Mouse (Mus musculus) heart, adult 2 months (tissue): Measurements from ENCODE around the gene Apba1. TPM values are rescaled to one million over a fixed set of nuclear protein-coding genes. Genes with fewer than 3 reads are reported as not detected.

ENCODE experiments used
- DNase-seq, 2 experiments: peaks; one replicate each; pipeline ENCODE4 v3.0.0; 2021
- H3K27ac ChIP-seq: fragments of 200-600 bp; 2 replicates; pipeline ENCODE4 v1.8.1; 2022
- H3K27me3 ChIP-seq: fragments of 200-500 bp; 2 replicates; pipeline ENCODE4 v1.6.1; 2012; ENCODE audit warnings: mild to moderate bottlenecking, low read length, inconsistent platforms, mixed read lengths; ENCODE audit not compliant: control insufficient read depth, insufficient read depth
- H3K36me3 ChIP-seq: fragments of 200-500 bp; 2 replicates; pipeline ENCODE4 v1.6.1; 2012; ENCODE audit warnings: low read length, inconsistent platforms; ENCODE audit not compliant: control insufficient read depth, insufficient read depth
- H3K4me1 ChIP-seq: fragments of 200-500 bp; 2 replicates; pipeline ENCODE4 v1.6.1; 2011; ENCODE audit warnings: low read length; ENCODE audit not compliant: control insufficient read depth, insufficient read depth
- H3K4me3 ChIP-seq: fragments of 200-600 bp; 2 replicates; pipeline ENCODE4 v1.8.1; 2022
- H3K79me2 ChIP-seq: fragments of 200-500 bp; replicated peaks from 2 replicates; pipeline ENCODE4 v1.6.1; 2012; ENCODE audit warnings: mild to moderate bottlenecking, inconsistent platforms, low read length, moderate library complexity, mixed read lengths; ENCODE audit not compliant: control insufficient read depth, insufficient read depth
- H3K9ac ChIP-seq: fragments of 200-500 bp; 2 replicates; pipeline ENCODE4 v1.6.1; 2012; ENCODE audit warnings: low read depth, mild to moderate bottlenecking, control low read depth, inconsistent platforms, low read length, mixed read lengths
- CTCF ChIP-seq: fragments of 200-600 bp; IDR thresholded peaks from 2 replicates; pipeline ENCODE4 v1.8.1; 2022; ENCODE audit warnings: antibody characterized with exemption, mild to moderate bottlenecking, moderate library complexity
- EP300 ChIP-seq: fragments of 200-500 bp; IDR thresholded peaks from 2 replicates; pipeline ENCODE4 v1.6.1; 2011; ENCODE audit warnings: low read depth, low read length, control low read depth; ENCODE audit not compliant: insufficient read depth
- POLR2A ChIP-seq: fragments of 200-500 bp; IDR thresholded peaks from 2 replicates; pipeline ENCODE4 v1.6.1; 2011; ENCODE audit warnings: mild to moderate bottlenecking, low read depth, low read length, control low read depth; ENCODE audit not compliant: insufficient read depth
- WGBS: fragments of 180-500 bp; shearing (Covaris S2); methylation state at CpG from one replicate; pipeline ENCODE4 v1.1.7; 2018; 5-methylcytosine and 5-hydroxymethylcytosine counted together
- intact Hi-C: fragments of 180-260 bp; cut with DNase I; formaldehyde crosslinking; loops from one replicate; pipeline ENCODE4 v1.15.1; 2025
- long read RNA-seq: library from polyadenylated mRNA; stranded (forward); transcript quantifications from one replicate; pipeline ENCODE4 v2.0.0, GENCODE M21; 2021
- polyA plus RNA-seq: library from polyadenylated mRNA; depleted of rRNA; stranded (reverse); fragments of >200 nt; gene quantifications from 2 replicates; pipeline ENCODE4 v1.2.3, GENCODE M21; 2012; rRNA removed
- total RNA-seq, 2 experiments: library from RNA; stranded (reverse); gene quantifications; 2 replicates each; pipeline ENCODE4 v1.2.3; 2021

Gene Apba1
- total RNA-seq, result 1 to 10 TPM; 3.0 to 3.9 TPM
- polyA plus RNA-seq, result 2.7 and 3.3 TPM in 2 replicates
- long read RNA-seq, partial matches to known transcripts, result 0 of 1 reads
- long read RNA-seq, other reads (novel, unspliced or antisense), result 1 of 1 reads

DNA sequence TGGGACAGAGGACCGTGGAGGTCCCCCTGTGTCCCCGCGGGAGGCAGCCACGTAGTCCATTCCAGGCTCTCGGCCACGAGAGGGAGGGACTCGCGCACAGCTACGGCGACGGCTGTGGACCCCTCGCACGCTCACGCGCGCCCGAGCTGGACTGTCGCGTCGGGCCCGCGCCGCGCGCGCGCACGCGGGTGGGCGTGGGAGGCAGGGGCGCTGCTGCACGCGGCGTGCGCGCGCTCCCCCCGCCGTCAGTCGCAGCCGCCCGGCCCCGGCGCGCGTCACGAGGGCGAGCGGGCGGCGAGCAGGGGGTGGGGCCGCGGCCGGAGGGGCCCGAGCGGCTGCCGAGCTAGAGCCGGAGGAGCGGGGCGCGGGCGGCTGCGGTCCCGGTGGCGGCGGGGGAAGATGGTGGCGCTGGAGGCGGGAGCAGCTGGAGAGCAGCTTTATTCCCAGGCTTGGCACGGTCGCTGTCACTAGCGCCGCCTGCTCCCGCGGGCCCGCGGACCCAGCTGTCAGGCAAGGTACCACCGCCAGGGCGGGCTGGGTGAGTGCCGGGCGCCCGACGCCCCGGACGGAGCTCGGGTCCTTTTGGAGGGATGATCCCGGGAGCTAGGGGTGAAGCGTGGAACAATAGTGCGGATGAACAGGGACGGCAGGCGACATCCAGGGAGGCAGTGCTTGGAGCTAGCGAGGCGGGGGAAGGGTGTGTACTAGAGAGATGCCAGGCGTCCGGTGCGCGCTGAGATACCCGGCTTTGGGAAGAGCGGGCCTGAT lies at the start of gene Apba1:
TSS of gene Apba1 (plus strand) at position 334 of the 768 bp plus-strand sequence.
- no peaks in the 10 kb centered on the region for H3K27me3 ChIP-seq
- intact Hi-C loops, result loop anchor here (1.0 to 5.0 kb wide), 6 partner anchors 49 to 719 kb away; partner anchors contain the start of genes Fam122a, Fam189a2, Fxn and Ptar1
- peak within 1 kb of the TSS; percentile 87 for H3K4me3 ChIP-seq
- no peaks in the 10 kb centered on the region; the same call in 1 of the 2 replicates for H3K4me1 ChIP-seq
- peak within 1 kb of the TSS; percentile 84 for H3K9ac ChIP-seq
- TF ChIP-seq EP300, result no peak
- peak; percentile 56 for TF ChIP-seq CTCF
- peak within 1 kb of the TSS; percentile 95 for H3K27ac ChIP-seq
- peak; percentile 86 to 88 for DNase-seq
- under 1% methylated on average over 97 of the region's 98 CpGs for WGBS
- H3K79me2 ChIP-seq, result no peaks in the 10 kb centered on the region
- no peaks in the 10 kb centered on the region for H3K36me3 ChIP-seq

DNA sequence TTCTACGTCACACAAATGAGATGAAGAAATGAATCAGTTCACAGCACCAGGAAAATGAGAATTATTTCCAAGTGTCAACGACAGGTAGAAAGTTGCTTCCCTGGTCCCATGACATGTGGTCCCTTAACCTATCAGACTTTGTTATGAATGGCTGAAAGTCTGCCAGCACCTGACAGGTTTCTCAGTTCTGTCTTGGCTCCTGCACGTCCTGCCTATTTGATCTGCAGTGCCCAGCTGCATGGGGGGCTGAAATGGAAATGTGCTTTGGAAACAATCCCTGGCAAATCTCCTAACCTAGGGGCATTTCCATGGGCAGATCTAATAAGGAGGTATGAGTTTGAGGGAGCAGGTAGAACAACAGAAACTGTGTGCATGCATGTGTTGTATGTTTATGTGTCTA lies 12.2 kb upstream of the Apba1 start:
- intact Hi-C loops, result no loop called here
- WGBS, result 70% methylated on average over 3 of the region's 3 CpGs
- H3K79me2 ChIP-seq, result no peaks in the 10 kb centered on the region
- H3K27me3 ChIP-seq, result no peaks in the 10 kb centered on the region
- no peak for DNase-seq
- no peak overlapping the region for H3K27ac ChIP-seq
- H3K4me3 ChIP-seq, result no peak overlapping the region
- H3K4me1 ChIP-seq, result no peaks in the 10 kb centered on the region
- H3K9ac ChIP-seq, result no peak overlapping the region
- no peaks in the 10 kb centered on the region for H3K36me3 ChIP-seq
- TF ChIP-seq CTCF (no peak), EP300 (no peak), POLR2A (no peak)

- Histone ChIP-seq H3K79me2 (no peaks in the 10 kb centered on the region), H3K36me3 (no peaks in the 10 kb centered on the region), H3K27me3 (no peaks in the 10 kb centered on the region), H3K4me1 (no peaks in the 10 kb centered on the region; the same call in 1 of the 2 replicates), H3K4me3 (no peak overlapping the region), H3K27ac (no peak overlapping the region), H3K9ac (no peak overlapping the region)
- TF ChIP-seq CTCF (no peak), EP300 (no peak), POLR2A (no peak)
- intact Hi-C loops, result loop anchor here (5.0 kb wide), 5 partner anchors 50 to 720 kb away; partner anchors contain the start of genes Fam122a, Fam189a2 and Fxn
- DNase-seq, result peak; percentile 45 to 50
- WGBS, result 12% methylated on average over 7 of the region's 7 CpGs
Observed at GRCm38 (mm10) chr19:23757011-23757410, 1.7 kb upstream of the Apba1 start.

- Histone ChIP-seq H3K4me3 (peak overlapping the region; percentile 87), H3K27ac (peak overlapping the region; percentile 95), H3K9ac (peak overlapping the region; percentile 84), H3K4me1 (no peaks in the 10 kb centered on the region; the same call in 1 of the 2 replicates), H3K36me3 (no peaks in the 10 kb centered on the region), H3K79me2 (no peaks in the 10 kb centered on the region), H3K27me3 (no peaks in the 10 kb centered on the region)
- WGBS, result under 1% methylated on average over 40 of the region's 40 CpGs
- intact Hi-C loops, result loop anchor here (5.0 kb wide), 5 partner anchors 49 to 719 kb away; partner anchors contain the start of genes Fam122a, Fam189a2 and Fxn
- DNase-seq, result peak; percentile 92 to 96
- TF ChIP-seq CTCF (no peak), POLR2A (0 out of 2 replicates have a peak, but pooled peaks have one; percentile 8), EP300 (0 out of 2 replicates have a peak, but pooled peaks have one; percentile 33)
Observed at GRCm38 (mm10) chr19:23757961-23758553, 630 bp upstream of the Apba1 start.

DNA sequence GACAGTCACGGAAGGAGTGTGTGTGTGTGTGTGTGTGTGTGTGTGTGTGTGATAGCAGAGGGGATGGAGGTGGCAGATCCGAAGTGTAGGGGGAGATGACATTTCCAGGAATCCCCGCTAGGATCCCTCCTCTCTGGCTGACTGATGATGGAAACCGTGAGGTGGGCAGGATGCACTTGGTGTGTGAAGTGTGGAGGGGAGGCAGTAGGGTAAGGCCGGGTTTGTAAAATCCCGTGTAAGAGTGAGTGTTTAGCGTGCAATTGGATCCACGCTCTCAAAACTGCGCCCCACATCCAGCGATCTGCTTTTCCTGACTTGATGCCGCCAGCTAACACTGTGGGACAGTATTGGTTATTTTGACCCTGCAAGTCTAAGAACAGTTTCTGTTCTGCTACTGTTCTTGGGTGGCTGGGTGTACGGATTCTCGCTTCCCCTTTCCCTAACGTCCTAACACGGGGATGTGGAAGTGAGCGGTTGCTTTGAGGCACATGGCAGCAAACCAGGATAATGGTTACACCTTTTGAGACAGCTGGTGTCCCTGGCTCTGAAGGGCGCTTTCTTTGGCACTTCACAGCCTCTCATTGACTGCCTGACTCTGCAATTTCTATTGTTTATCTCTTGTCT lies 747 bp downstream of the Apba1 start:
- Histone ChIP-seq H3K79me2 (no peaks in the 10 kb centered on the region), H3K36me3 (no peaks in the 10 kb centered on the region), H3K4me3 (peak overlapping the region; percentile 87), H3K27me3 (no peaks in the 10 kb centered on the region), H3K9ac (peak overlapping the region; percentile 84), H3K27ac (no peak overlapping the region), H3K4me1 (no peaks in the 10 kb centered on the region; the same call in 1 of the 2 replicates)
- intact Hi-C loops, result loop anchor here (1.0 to 5.0 kb wide), 6 partner anchors 48 to 718 kb away; partner anchors contain the start of genes Fam122a, Fam189a2, Fxn and Ptar1
- TF ChIP-seq CTCF (no peak), EP300 (0 out of 2 replicates have a peak, but pooled peaks have one; percentile 7), POLR2A (no peak)
- 3% methylated on average over 17 of the region's 17 CpGs for WGBS
- peak in 1 of 2 experiments; percentile 27 for DNase-seq
